Mouse (Mus musculus): ENCODE measurements around the gene Commd7. TPM values are rescaled to one million over a fixed set of nuclear protein-coding genes. Genes with fewer than 3 reads are reported as not detected.
A peak's percentile ranks its signal among the peaks of the same experiment; 100 is the strongest.

Gene Commd7
- total RNA-seq, 2 experiments from 2014 or later, result 8.1 to 11.9 TPM

- Histone ChIP-seq H3K4me3 (peak overlapping the region; percentile 96), H3K27ac (peak overlapping the region; percentile 78)
- intact Hi-C loops (cut with DNase I), result no loop called here
- no peak for DNase-seq
- no peak for TF ChIP-seq CTCF (IDR thresholded peaks at IDR 0.05)
Observed at GRCm38 (mm10) chr2:153650014-153650687, 17.6 kb upstream of the Commd7 start.

- Histone ChIP-seq H3K4me3 (peak within 1 kb of the TSS; percentile 96), H3K27ac (peak within 1 kb of the TSS; percentile 78)
- peak; percentile 75 for DNase-seq
- intact Hi-C loops (cut with DNase I), result loop anchor here (2.0 kb wide), 1 partner anchor 17 kb away; the partner anchor contains the start of gene Commd7
- TF ChIP-seq CTCF (IDR thresholded peaks at IDR 0.05), result peak; percentile 11; the same call in 1 of the 2 replicates
Observed at GRCm38 (mm10) chr2:153649298-153650013, 16.9 kb upstream of the Commd7 start, which contains the start of gene Dnmt3b. Dnmt3b (plus strand) TSS chr2:153649450.

GRCm38 (mm10) chr2:153648773-153649297 is 16.3 kb upstream of the Commd7 start:
- H3K4me3 ChIP-seq, result peak overlapping the region; percentile 96
- peak overlapping the region; percentile 78 for H3K27ac ChIP-seq
- no peak for TF ChIP-seq CTCF (IDR thresholded peaks at IDR 0.05)
- no peak for DNase-seq
- intact Hi-C loops (cut with DNase I), result loop anchor here (2.0 kb wide), 1 partner anchor 16 kb away; the partner anchor contains the start of gene Commd7

GRCm38 (mm10) chr2:153642999-153643398 is 10.4 kb upstream of the Commd7 start:
- intact Hi-C loops (cut with DNase I), result no loop called here
- DNase-seq, result no peak
- no peak for TF ChIP-seq CTCF (IDR thresholded peaks at IDR 0.05)
- no peak overlapping the region for H3K4me3 ChIP-seq
- H3K27ac ChIP-seq, result no peak overlapping the region

DNA sequence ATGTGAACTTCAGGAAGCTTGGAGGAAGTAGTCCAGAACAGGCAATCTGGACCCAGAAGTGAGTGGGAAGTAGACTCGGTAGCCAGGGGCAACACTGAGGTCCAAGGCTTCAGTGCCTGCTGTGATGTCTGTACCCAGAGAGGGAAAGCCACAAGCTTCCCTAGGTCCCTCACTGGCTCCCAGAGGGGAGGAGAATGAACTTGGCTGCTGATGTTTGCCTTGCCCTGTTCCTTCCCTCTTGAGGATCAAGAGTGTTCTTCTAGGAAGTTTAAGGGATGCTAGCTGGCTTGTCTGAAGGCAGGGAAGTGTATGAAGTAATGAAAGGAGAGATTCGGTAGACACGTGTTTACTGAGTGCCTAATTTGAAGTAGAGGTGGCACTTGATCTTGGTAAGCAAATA is 9.9 kb upstream of the Commd7 start:
- intact Hi-C loops (cut with DNase I), result no loop called here
- DNase-seq, result peak; percentile 9
- Histone ChIP-seq H3K4me3 (no peak overlapping the region), H3K27ac (no peak overlapping the region)
- TF ChIP-seq CTCF (IDR thresholded peaks at IDR 0.05), result no peak

- no peak for TF ChIP-seq CTCF (IDR thresholded peaks at IDR 0.05)
- Histone ChIP-seq H3K4me3 (no peak overlapping the region), H3K27ac (no peak overlapping the region)
- intact Hi-C loops (cut with DNase I), result no loop called here
- peak; percentile 5 for DNase-seq
Observed at GRCm38 (mm10) chr2:153638977-153639680, 6.5 kb upstream of the Commd7 start.

- Histone ChIP-seq H3K27ac (peak overlapping the region; percentile 90; the same call in 1 of the 2 replicates), H3K4me3 (peak overlapping the region; percentile 100)
- no peak for TF ChIP-seq CTCF (IDR thresholded peaks at IDR 0.05)
- intact Hi-C loops (cut with DNase I), result loop anchor here (2.0 kb wide), 1 partner anchor 16 kb away; the partner anchor contains the start of gene Dnmt3b
- peak; percentile 11 for DNase-seq
Observed at GRCm38 (mm10) chr2:153633259-153633658, 678 bp upstream of the Commd7 start.

GRCm38 (mm10) chr2:153632871-153633226 is 268 bp upstream of the Commd7 start:
- intact Hi-C loops (cut with DNase I), result loop anchor here (2.0 kb wide), 1 partner anchor 16 kb away; the partner anchor contains the start of gene Dnmt3b
- no peak for TF ChIP-seq CTCF (IDR thresholded peaks at IDR 0.05)
- peak overlapping the region; percentile 100 for H3K4me3 ChIP-seq

DNA sequence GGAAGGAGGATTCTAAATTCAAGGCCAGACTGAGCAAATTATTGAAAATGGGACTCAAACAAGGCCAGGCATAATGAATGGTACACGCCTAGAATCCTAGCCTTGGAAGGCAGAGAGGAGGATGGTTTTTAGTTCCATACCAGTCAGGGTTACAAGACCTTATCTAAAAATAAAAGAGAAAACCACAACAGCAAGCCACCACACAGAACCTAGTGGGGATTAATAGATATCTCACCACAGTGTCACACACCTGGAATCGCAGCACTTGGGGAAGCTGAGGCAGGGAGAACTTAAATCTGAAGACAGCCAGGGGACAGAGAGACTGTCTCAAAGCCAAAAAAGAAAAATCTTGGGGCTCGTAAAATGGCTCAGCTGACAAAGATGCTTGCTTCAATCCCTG is 1.6 kb downstream of the Commd7 start:
- no peak overlapping the region for H3K27ac ChIP-seq
- no peak for TF ChIP-seq CTCF (IDR thresholded peaks at IDR 0.05)
- DNase-seq, result no peak
- intact Hi-C loops (cut with DNase I), result no loop called here
- H3K4me3 ChIP-seq, result no peak overlapping the region

More at GRCm38 (mm10) chr2:153632871-153633226, 268 bp upstream of the Commd7 start:
- H3K27ac ChIP-seq, result peak overlapping the region; percentile 90
- DNase-seq, result no peak

GRCm38 (mm10) chr2:153622449-153622848 is 10.1 kb downstream of the Commd7 start:
- no peak for DNase-seq
- Histone ChIP-seq H3K4me3 (no peak overlapping the region), H3K27ac (no peak overlapping the region)
- intact Hi-C loops (cut with DNase I), result no loop called here
- no peak for TF ChIP-seq CTCF (IDR thresholded peaks at IDR 0.05)

- no peak overlapping the region for H3K4me3 ChIP-seq
- no peak for TF ChIP-seq CTCF (IDR thresholded peaks at IDR 0.05)
- DNase-seq, result no peak
- no peak overlapping the region for H3K27ac ChIP-seq
- intact Hi-C loops (cut with DNase I), result no loop called here
Observed at GRCm38 (mm10) chr2:153618889-153619288, 13.7 kb downstream of the Commd7 start.

DNA sequence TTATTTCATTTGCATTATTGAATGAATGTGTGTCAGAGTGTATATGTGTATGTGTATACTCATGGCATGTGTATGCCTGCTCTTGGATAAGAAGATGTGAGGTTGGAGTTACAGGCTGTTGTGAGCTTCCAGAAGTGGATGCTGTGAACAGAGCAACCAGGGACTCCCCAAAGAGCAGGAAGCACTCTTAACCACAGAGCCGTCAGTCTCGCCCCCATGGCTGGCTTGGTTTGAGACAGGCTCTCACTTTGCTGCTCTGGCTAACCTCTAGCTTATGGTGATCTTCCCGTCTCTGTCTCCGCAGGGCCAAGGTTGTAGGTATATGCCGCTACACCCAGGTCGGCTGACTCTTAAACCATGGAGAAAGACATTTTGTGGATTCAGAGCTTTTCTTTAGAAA is 14.1 kb downstream of the Commd7 start:
- intact Hi-C loops (cut with DNase I), result no loop called here
- DNase-seq, result no peak
- H3K27ac ChIP-seq, result no peak overlapping the region
- no peak overlapping the region for H3K4me3 ChIP-seq
- no peak for TF ChIP-seq CTCF (IDR thresholded peaks at IDR 0.05)

All from gastrocnemius, adult 2 months (tissue).